Mouse (Mus musculus): ENCODE results near the gene Ccni. TPM values are rescaled to one million over a fixed set of nuclear protein-coding genes. Genes with fewer than 3 reads are reported as not detected.

The Ccni gene
- total and polyA plus RNA-seq, 3 experiments, result 34.7 to 91.6 (median 82.1) TPM

DNA sequence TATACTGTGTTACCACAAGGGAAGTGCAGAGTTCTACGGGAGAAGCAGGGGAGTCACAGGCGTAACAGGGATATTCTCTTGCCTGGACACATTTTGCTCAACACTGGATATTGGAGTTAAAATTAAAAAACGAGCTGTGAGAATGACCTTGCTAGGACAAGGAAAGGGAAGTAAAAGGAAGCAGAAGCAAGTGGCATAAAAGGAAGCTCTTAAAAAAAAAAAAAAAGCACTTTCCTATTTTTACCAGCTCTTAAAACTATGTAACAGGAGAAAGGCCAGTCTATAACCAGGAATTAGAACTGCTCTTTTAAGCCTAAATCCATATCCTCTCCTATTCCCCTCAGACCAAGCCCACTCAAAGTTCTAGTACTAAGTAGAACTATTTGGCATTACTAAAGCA lies 8.1 kb downstream of the Ccni start:
- DNase-seq (ENCODE audit: extremely low read depth), result no peak
- Histone ChIP-seq H3K27ac (ENCODE audit: insufficient read depth, low read depth) (no peak overlapping the region), H3K9me3 (replicated peaks; ENCODE audit: low read length) (no peaks in the 10 kb centered on the region), H3K4me2 (ENCODE audit: insufficient read depth, low read depth, poor library complexity, severe bottlenecking) (no peak overlapping the region), H3K36me3 (replicated peaks in 1 of 2; ENCODE audit: control insufficient read depth in 1 of 2, insufficient read depth in 1 of 2, low read length in 1 of 2) (peaks cover 21 to 70% of the 10 kb centered on the region in 2 experiments), H3K4me1 (ENCODE audit: control insufficient read depth in 1 of 2, insufficient read depth in 2 of 2) (peaks cover 0 to 20% of the 10 kb centered on the region in 2 experiments; a peak in 2 of 4 replicates), H3K9ac (ENCODE audit: insufficient read depth, low read depth) (no peak overlapping the region), H3K27me3 (replicated peaks) (no peaks in the 10 kb centered on the region), H3K79me2 (replicated peaks; ENCODE audit: control insufficient read depth, extremely low read depth, insufficient read depth, poor library complexity, severe bottlenecking) (peaks cover 12% of the 10 kb centered on the region), H3K4me3 (replicated peaks in 1 of 3; ENCODE audit: low read depth in 2 of 3, low read length in 2 of 3, poor library complexity in 1 of 3) (no peak overlapping the region)
- dilution Hi-C loops (cut with MboI; ENCODE audit: extremely low pct_ligation_motif_present, extremely low pct_unique_long_range_greater_than_20kb, low sequenced_read_pairs), result no loop called here
- in situ Hi-C loops (cut with MboI; ENCODE audit: low pct_ligation_motif_present, low pct_unique_long_range_greater_than_20kb, low sequenced_read_pairs), result no loop called here
- TF ChIP-seq E2F4 (IDR thresholded peaks at IDR 0.05; ENCODE audit: insufficient replicate concordance, low read depth, low read length) (no peak), PAX5 (IDR thresholded peaks at IDR 0.05; ENCODE audit: low read length) (no peak), ELF1 (IDR thresholded peaks at IDR 0.05; ENCODE audit: low read depth, low read length) (no peak), CTCF (conservative IDR thresholded peaks at IDR 0.05 in 1 of 2, IDR thresholded peaks at IDR 0.05 in 1 of 2; ENCODE audit: low read depth in 2 of 2, low read length in 2 of 2) (no peak), MAFK (IDR thresholded peaks at IDR 0.05; ENCODE audit: insufficient replicate concordance, low read length) (no peak), NRF1 (IDR thresholded peaks at IDR 0.05; ENCODE audit: low read depth, low read length) (no peak), TCF12 (IDR thresholded peaks at IDR 0.05; ENCODE audit: low read depth, low read length) (no peak), HCFC1 (IDR thresholded peaks at IDR 0.05; ENCODE audit: low read depth, low read length) (no peak), NELFE (IDR thresholded peaks at IDR 0.05; ENCODE audit: low read depth, low read length) (no peak), ZNF384 (IDR thresholded peaks at IDR 0.05; ENCODE audit: low read depth, low read length) (no peak), MXI1 (IDR thresholded peaks at IDR 0.05; ENCODE audit: low read depth, low read length) (no peak), USF2 (conservative IDR thresholded peaks at IDR 0.05; ENCODE audit: low read depth, low read length) (no peak), SIN3A (IDR thresholded peaks at IDR 0.05; ENCODE audit: low read length) (no peak), MAX (IDR thresholded peaks at IDR 0.05; ENCODE audit: low read length) (no peak), GABPA (IDR thresholded peaks at IDR 0.05; ENCODE audit: insufficient replicate concordance, low read depth, low read length) (no peak), ETS1 (conservative IDR thresholded peaks at IDR 0.05; ENCODE audit: low read depth, low read length) (no peak), UBTF (IDR thresholded peaks at IDR 0.05; ENCODE audit: low read depth, low read length) (no peak)

DNA sequence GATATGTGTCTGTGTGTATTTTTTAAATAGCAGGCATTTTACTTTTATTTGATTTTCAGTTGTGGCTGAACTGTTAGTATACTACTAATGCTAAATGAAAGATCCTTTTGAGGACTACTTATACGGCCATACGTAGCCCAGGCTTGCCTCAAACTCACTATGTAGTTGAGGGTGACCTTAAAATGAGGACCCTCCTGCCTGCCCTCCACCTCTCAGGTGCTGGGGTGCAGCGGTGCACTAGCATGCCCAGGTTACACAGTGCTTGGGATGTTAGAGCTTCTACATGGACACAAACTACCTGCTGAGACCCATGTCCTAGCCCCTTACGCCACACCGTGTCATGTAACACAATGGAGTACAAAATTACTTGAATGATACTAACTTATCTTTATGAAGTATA lies 15.9 kb downstream of the Ccni start:
- Histone ChIP-seq H3K4me3 (replicated peaks in 1 of 3; ENCODE audit: low read depth in 2 of 3, low read length in 2 of 3, poor library complexity in 1 of 3) (no peak overlapping the region), H3K4me2 (ENCODE audit: insufficient read depth, low read depth, poor library complexity, severe bottlenecking) (no peak overlapping the region), H3K27ac (ENCODE audit: insufficient read depth, low read depth) (no peak overlapping the region), H3K4me1 (ENCODE audit: control insufficient read depth in 1 of 2, insufficient read depth in 2 of 2) (peaks cover 0 to 9% of the 10 kb centered on the region in 2 experiments; a peak in 2 of 4 replicates), H3K79me2 (replicated peaks; ENCODE audit: control insufficient read depth, extremely low read depth, insufficient read depth, poor library complexity, severe bottlenecking) (peaks cover 8% of the 10 kb centered on the region), H3K27me3 (replicated peaks) (no peaks in the 10 kb centered on the region), H3K9me3 (replicated peaks; ENCODE audit: low read length) (no peaks in the 10 kb centered on the region), H3K9ac (ENCODE audit: insufficient read depth, low read depth) (no peak overlapping the region), H3K36me3 (replicated peaks in 1 of 2; ENCODE audit: control insufficient read depth in 1 of 2, insufficient read depth in 1 of 2, low read length in 1 of 2) (peaks cover 26 to 76% of the 10 kb centered on the region in 2 experiments)
- dilution Hi-C loops (cut with MboI; ENCODE audit: extremely low pct_ligation_motif_present, extremely low pct_unique_long_range_greater_than_20kb, low sequenced_read_pairs) (no loop called here), in situ Hi-C loops (cut with MboI; ENCODE audit: low pct_ligation_motif_present, low pct_unique_long_range_greater_than_20kb, low sequenced_read_pairs) (loop anchor here (5.0 kb wide), 1 partner anchor 77 kb away; the partner anchor contains the start of gene Ccng2)
- TF ChIP-seq EP300 (IDR thresholded peaks at IDR 0.05; ENCODE audit: low read length) (no peak), POLR2A (IDR thresholded peaks at IDR 0.05; ENCODE audit: low read depth, low read length) (no peak), POLR2AphosphoS2 (IDR thresholded peaks at IDR 0.05; ENCODE audit: low read depth, low read length) (no peak), IRF4 (IDR thresholded peaks at IDR 0.05; ENCODE audit: low read depth, low read length) (no peak), MEF2A (IDR thresholded peaks at IDR 0.05; ENCODE audit: borderline replicate concordance, low read depth, low read length) (no peak), UBTF (IDR thresholded peaks at IDR 0.05; ENCODE audit: low read depth, low read length) (no peak), ZC3H11A (IDR thresholded peaks at IDR 0.05; ENCODE audit: low read depth, low read length) (no peak), NRF1 (IDR thresholded peaks at IDR 0.05; ENCODE audit: low read depth, low read length) (no peak), USF2 (conservative IDR thresholded peaks at IDR 0.05; ENCODE audit: low read depth, low read length) (no peak), TBP (conservative IDR thresholded peaks at IDR 0.05; ENCODE audit: low read depth, low read length) (no peak), CHD1 (IDR thresholded peaks at IDR 0.05; ENCODE audit: low read depth, low read length) (no peak), ETS1 (conservative IDR thresholded peaks at IDR 0.05; ENCODE audit: low read depth, low read length) (no peak), E2F4 (IDR thresholded peaks at IDR 0.05; ENCODE audit: insufficient replicate concordance, low read depth, low read length) (no peak), JUN (IDR thresholded peaks at IDR 0.05; ENCODE audit: insufficient read depth, low read depth, low read length) (no peak), MAFK (IDR thresholded peaks at IDR 0.05; ENCODE audit: insufficient replicate concordance, low read length) (no peak), NELFE (IDR thresholded peaks at IDR 0.05; ENCODE audit: low read depth, low read length) (no peak), GABPA (IDR thresholded peaks at IDR 0.05; ENCODE audit: insufficient replicate concordance, low read depth, low read length) (no peak)
- no peak for DNase-seq (ENCODE audit: extremely low read depth)

All from CH12.LX (cell line).